Mouse (Mus musculus): ENCODE data around the gene Cacna1d. TPM values are rescaled to one million over a fixed set of nuclear protein-coding genes. Genes with fewer than 3 reads are reported as not detected.

The Cacna1d gene
- polyA plus RNA-seq, 1 experiment from 2014 or later = 2.6 TPM

DNA sequence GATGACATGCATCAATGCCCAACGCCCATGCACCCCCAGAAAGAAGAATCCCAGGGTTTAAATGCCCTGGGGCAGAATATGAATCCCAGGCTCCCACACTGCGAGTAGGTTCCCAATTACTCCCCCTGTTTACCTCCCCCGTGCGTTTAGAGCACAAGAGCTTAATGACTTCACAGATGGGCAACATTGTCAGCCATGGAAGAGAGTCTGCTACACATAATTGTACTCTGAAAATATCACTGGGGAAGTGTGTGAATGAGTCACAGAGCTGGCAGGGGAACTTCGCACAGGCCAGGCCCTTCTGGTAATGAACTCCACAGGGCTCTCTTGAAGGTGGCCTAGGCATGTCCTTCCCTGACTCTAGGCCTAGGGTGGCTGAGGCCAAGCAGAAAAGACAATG, 125.4 kb downstream of the Cacna1d start:
- H3K4me2 ChIP-seq (ENCODE audit: low read depth, low read length) = no peak overlapping the region
- WGBS = 73% methylated on average over 5 of the region's 5 CpGs
- no peaks in the 10 kb centered on the region for H3K27me3 ChIP-seq (replicated peaks; ENCODE audit: control insufficient read depth, insufficient read depth, low read length)
- H3K27ac ChIP-seq (ENCODE audit: low read length) = no peak overlapping the region
- no peaks in the 10 kb centered on the region for H3K36me3 ChIP-seq (ENCODE audit: control insufficient read depth, insufficient read depth, low read length)
- no peak for ATAC-seq
- H3K4me3 ChIP-seq (ENCODE audit: low read length) = no peak overlapping the region
- no peaks in the 10 kb centered on the region; the same call in 1 of the 2 replicates for H3K4me1 ChIP-seq (ENCODE audit: control insufficient read depth, insufficient read depth, low read length)
- H3K9ac ChIP-seq (ENCODE audit: low read depth, low read length) = no peak overlapping the region
- H3K9me3 ChIP-seq (ENCODE audit: control insufficient read depth, low read length) = no peaks in the 10 kb centered on the region

DNA sequence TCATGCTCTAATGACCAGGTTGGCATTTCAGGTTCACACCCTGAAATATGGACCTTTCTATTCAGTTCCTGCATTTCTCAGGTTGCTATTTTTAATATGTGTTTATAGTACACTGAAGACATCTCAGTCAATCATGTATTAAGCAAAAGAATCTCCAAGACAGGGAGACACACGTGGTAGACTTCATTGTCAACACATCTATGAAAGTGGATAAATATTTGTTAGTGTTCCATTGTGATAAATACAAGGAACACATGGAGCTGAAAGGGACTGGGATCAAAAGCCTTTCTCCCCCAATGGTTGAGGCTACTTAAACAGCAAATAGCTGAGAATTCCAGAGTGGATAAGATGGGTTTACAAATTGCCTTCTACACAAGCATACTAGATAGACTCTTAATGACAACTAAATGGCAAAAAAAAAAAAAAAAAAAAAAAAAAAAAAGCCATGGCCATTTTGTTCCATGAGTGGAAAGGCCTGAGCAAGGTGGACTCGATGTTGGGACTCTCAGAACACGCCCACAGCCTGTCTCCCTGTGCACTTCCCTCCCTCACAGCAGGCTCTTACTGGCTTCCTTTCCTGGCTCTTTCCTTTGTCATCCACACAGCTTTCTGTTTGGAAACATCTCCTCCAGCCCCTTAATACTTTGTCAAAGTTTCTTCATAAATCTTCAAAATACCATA, 127.6 kb downstream of the Cacna1d start:
- H3K4me3 ChIP-seq (ENCODE audit: low read length) = no peak overlapping the region
- H3K9ac ChIP-seq (ENCODE audit: low read depth, low read length) = no peak overlapping the region
- no peak overlapping the region for H3K27ac ChIP-seq (ENCODE audit: low read length)
- H3K36me3 ChIP-seq (ENCODE audit: control insufficient read depth, insufficient read depth, low read length) = no peaks in the 10 kb centered on the region
- WGBS = 50% methylated on average over 3 of the region's 3 CpGs
- ATAC-seq = no peak
- H3K27me3 ChIP-seq (replicated peaks; ENCODE audit: control insufficient read depth, insufficient read depth, low read length) = no peaks in the 10 kb centered on the region
- no peak overlapping the region for H3K4me2 ChIP-seq (ENCODE audit: low read depth, low read length)
- no peaks in the 10 kb centered on the region; the same call in 1 of the 2 replicates for H3K4me1 ChIP-seq (ENCODE audit: control insufficient read depth, insufficient read depth, low read length)
- H3K9me3 ChIP-seq (ENCODE audit: control insufficient read depth, low read length) = no peaks in the 10 kb centered on the region

DNA sequence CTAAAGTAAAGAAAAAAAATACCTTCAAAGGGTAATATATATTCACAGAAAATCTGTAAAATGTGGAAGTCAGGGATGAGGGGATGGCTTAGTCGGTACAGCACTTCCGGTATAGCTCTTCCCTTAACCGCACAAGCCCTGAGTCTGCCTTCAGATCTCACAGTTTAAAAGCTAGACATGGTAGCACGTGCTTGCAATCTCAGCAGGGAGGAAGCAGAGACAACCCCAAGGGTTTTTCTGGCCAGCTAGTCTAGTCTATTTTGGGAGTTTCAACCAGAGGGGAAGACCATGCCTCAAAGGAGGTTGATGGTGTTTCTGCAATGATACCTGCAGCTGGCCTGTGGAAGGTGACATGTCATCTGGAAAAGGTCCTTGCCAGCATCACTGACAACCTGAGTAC, 128.9 kb downstream of the Cacna1d start:
- no peak for ATAC-seq
- Histone ChIP-seq H3K4me3 (ENCODE audit: low read length) (no peak overlapping the region), H3K4me1 (ENCODE audit: control insufficient read depth, insufficient read depth, low read length) (no peaks in the 10 kb centered on the region; the same call in 1 of the 2 replicates), H3K9ac (ENCODE audit: low read depth, low read length) (no peak overlapping the region), H3K9me3 (ENCODE audit: control insufficient read depth, low read length) (no peaks in the 10 kb centered on the region), H3K27ac (ENCODE audit: low read length) (0 out of 2 replicates have a peak overlapping the region, but pooled peaks have one; percentile 11), H3K27me3 (replicated peaks; ENCODE audit: control insufficient read depth, insufficient read depth, low read length) (no peaks in the 10 kb centered on the region), H3K36me3 (ENCODE audit: control insufficient read depth, insufficient read depth, low read length) (no peaks in the 10 kb centered on the region), H3K4me2 (ENCODE audit: low read depth, low read length) (no peak overlapping the region)
- WGBS = 81% methylated on average over 4 of the region's 4 CpGs

DNA sequence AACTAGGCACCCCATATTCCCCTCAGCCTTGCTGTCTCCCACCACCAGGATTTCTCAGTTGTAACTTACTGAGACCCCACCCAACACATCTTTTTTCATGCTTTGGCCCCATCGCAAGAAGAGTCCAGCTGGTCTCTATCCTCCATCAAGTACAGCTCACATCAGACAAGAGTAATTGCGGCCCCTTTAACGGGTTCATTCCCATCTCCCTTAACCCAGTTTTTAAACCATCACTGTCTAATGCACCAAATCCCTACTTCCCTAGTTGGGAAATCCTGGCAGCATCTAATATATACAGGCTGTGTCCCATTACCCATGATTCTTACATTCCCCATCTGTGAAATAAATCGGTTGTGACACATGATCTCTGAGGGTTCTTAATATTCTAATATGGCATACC, 130.8 kb downstream of the Cacna1d start:
- ATAC-seq = no peak
- Histone ChIP-seq H3K27me3 (replicated peaks; ENCODE audit: control insufficient read depth, insufficient read depth, low read length) (no peaks in the 10 kb centered on the region), H3K4me2 (ENCODE audit: low read depth, low read length) (no peak overlapping the region), H3K4me3 (ENCODE audit: low read length) (no peak overlapping the region), H3K36me3 (ENCODE audit: control insufficient read depth, insufficient read depth, low read length) (no peaks in the 10 kb centered on the region), H3K9me3 (ENCODE audit: control insufficient read depth, low read length) (no peaks in the 10 kb centered on the region), H3K4me1 (ENCODE audit: control insufficient read depth, insufficient read depth, low read length) (no peaks in the 10 kb centered on the region; the same call in 1 of the 2 replicates), H3K27ac (ENCODE audit: low read length) (no peak overlapping the region), H3K9ac (ENCODE audit: low read depth, low read length) (no peak overlapping the region)
- WGBS = 63% methylated on average over 4 of the region's 4 CpGs

DNA sequence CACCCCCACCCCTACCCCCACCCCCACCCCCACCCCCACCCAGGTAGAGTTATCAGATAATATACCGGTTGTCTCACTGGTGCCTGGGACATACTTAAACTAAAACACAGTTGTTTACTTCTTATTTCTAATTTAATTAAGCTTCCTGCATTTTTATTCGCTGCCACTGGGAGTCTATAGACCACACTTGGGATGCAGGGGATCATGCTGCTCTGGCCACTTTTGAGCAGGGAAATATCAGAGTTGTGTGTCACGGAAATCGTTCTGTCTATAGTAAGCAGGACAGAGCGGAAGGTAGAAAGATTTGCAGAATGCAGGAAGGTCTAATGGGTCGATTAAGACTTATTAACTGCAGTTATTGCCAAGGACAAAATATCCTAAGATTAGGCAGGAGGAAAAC, 131.3 kb downstream of the Cacna1d start:
- H3K4me1 ChIP-seq (ENCODE audit: control insufficient read depth, insufficient read depth, low read length) = no peaks in the 10 kb centered on the region; the same call in 1 of the 2 replicates
- H3K4me2 ChIP-seq (ENCODE audit: low read depth, low read length) = no peak overlapping the region
- no peak overlapping the region for H3K27ac ChIP-seq (ENCODE audit: low read length)
- no peaks in the 10 kb centered on the region for H3K36me3 ChIP-seq (ENCODE audit: control insufficient read depth, insufficient read depth, low read length)
- no peaks in the 10 kb centered on the region for H3K27me3 ChIP-seq (replicated peaks; ENCODE audit: control insufficient read depth, insufficient read depth, low read length)
- no peak for ATAC-seq
- H3K9me3 ChIP-seq (ENCODE audit: control insufficient read depth, low read length) = no peaks in the 10 kb centered on the region
- WGBS = 63% methylated on average over 6 of the region's 6 CpGs
- no peak overlapping the region for H3K4me3 ChIP-seq (ENCODE audit: low read length)
- H3K9ac ChIP-seq (ENCODE audit: low read depth, low read length) = no peak overlapping the region

DNA sequence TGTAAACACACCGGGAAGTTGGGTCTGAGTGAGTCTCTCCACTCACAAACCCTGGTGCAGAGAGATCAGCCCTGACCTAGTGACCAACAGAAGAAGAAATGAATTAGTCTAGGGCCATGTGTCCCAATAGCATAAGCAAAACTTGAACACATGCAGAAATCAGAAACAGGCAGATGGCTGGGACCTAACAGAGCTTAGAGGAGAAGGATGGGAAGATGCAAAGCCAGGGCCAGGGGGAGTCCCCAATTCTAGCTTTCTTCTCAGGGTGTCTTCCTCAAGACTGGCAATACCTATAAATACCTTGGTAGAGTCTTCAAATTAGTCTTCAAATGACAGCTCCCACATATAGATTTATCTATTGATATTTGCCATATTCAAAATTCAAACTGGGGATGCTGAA, 133.2 kb downstream of the Cacna1d start:
- Histone ChIP-seq H3K9me3 (ENCODE audit: control insufficient read depth, low read length) (no peaks in the 10 kb centered on the region), H3K27ac (ENCODE audit: low read length) (no peak overlapping the region), H3K4me2 (ENCODE audit: low read depth, low read length) (no peak overlapping the region), H3K9ac (ENCODE audit: low read depth, low read length) (no peak overlapping the region), H3K4me1 (ENCODE audit: control insufficient read depth, insufficient read depth, low read length) (peaks cover 4% of the 10 kb centered on the region; the same call in 1 of the 2 replicates), H3K36me3 (ENCODE audit: control insufficient read depth, insufficient read depth, low read length) (no peaks in the 10 kb centered on the region), H3K4me3 (ENCODE audit: low read length) (no peak overlapping the region), H3K27me3 (replicated peaks; ENCODE audit: control insufficient read depth, insufficient read depth, low read length) (peaks cover 5% of the 10 kb centered on the region; the same call in 1 of the 2 replicates)
- no peak for ATAC-seq
- WGBS = 79% methylated on average over 1 of the region's 1 CpGs

DNA sequence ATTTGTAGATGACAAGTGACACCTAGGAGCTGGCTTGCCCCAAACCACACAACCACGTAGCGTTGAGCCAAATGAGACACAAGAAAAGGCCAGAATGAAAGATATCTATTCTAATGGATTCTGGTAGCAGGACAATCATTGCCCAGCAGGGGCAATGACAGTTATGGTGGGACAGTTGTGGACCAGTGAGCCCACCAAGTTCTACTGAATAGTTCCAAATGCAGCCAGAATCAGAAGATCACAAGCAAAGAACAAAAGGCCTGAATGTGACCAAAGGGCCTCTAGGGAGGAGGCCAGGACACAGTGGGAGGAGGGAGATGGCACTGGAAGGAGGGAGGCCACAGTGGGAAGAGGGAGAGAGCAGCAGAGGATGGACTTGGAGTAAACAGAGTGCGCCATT, 134.8 kb downstream of the Cacna1d start:
- Histone ChIP-seq H3K27me3 (replicated peaks; ENCODE audit: control insufficient read depth, insufficient read depth, low read length) (peaks cover 9% of the 10 kb centered on the region; the same call in 1 of the 2 replicates), H3K27ac (ENCODE audit: low read length) (no peak overlapping the region), H3K4me3 (ENCODE audit: low read length) (no peak overlapping the region), H3K9me3 (ENCODE audit: control insufficient read depth, low read length) (no peaks in the 10 kb centered on the region), H3K36me3 (ENCODE audit: control insufficient read depth, insufficient read depth, low read length) (no peaks in the 10 kb centered on the region), H3K9ac (ENCODE audit: low read depth, low read length) (no peak overlapping the region), H3K4me2 (ENCODE audit: low read depth, low read length) (no peak overlapping the region), H3K4me1 (ENCODE audit: control insufficient read depth, insufficient read depth, low read length) (peaks cover 12% of the 10 kb centered on the region; the same call in 1 of the 2 replicates)
- no peak for ATAC-seq
- 89% methylated on average over 3 of the region's 3 CpGs for WGBS

DNA sequence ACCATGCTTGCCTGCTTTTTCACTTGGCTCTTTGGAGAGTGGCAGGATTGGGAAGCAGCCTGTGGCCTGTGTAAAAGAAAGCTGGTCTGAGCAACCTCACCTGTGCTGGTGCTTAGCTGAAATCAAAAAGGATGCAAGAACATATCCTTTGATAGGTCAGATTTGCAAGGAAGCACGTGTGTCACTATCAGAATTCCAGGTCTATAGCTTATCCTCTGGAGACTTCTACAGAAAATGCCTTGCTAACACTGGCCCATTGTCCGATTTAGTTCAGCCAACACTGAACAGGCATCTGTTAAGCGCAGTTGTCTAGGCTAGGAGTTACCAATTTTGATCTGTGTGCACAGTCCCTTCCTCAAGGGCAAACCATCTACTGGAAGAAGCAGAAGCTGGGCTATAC, 136.5 kb downstream of the Cacna1d start:
- no peak overlapping the region for H3K27ac ChIP-seq (ENCODE audit: low read length)
- peaks cover 9% of the 10 kb centered on the region; the same call in 1 of the 2 replicates for H3K27me3 ChIP-seq (replicated peaks; ENCODE audit: control insufficient read depth, insufficient read depth, low read length)
- WGBS = 71% methylated on average over 3 of the region's 3 CpGs
- ATAC-seq = no peak
- no peak overlapping the region for H3K4me3 ChIP-seq (ENCODE audit: low read length)
- H3K4me2 ChIP-seq (ENCODE audit: low read depth, low read length) = no peak overlapping the region
- H3K36me3 ChIP-seq (ENCODE audit: control insufficient read depth, insufficient read depth, low read length) = no peaks in the 10 kb centered on the region
- H3K9ac ChIP-seq (ENCODE audit: low read depth, low read length) = no peak overlapping the region
- no peaks in the 10 kb centered on the region for H3K9me3 ChIP-seq (ENCODE audit: control insufficient read depth, low read length)
- peaks cover 16% of the 10 kb centered on the region; the same call in 1 of the 2 replicates for H3K4me1 ChIP-seq (ENCODE audit: control insufficient read depth, insufficient read depth, low read length)

DNA sequence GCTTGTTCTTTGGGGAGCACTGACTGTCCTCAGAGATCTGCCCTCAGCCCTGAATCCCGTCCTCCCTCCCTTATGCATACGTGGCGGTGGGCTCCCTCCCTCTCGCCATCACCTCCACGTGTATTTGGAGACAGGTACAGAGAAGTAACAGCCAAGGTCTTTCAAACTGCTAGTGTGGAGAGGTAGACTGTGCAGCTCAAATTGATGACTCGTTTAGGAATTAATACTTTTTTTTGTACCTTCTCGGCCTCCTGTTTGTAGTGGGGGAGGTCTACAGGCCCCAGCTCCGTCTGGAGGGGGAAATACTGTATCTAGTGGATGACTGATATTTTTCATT, 137.2 kb downstream of the Cacna1d start:
- peak overlapping the region; percentile 91 for H3K4me2 ChIP-seq (ENCODE audit: low read depth, low read length)
- peak overlapping the region; percentile 68 for H3K4me3 ChIP-seq (ENCODE audit: low read length)
- 12% methylated on average over 8 of the region's 8 CpGs for WGBS
- no peaks in the 10 kb centered on the region for H3K9me3 ChIP-seq (ENCODE audit: control insufficient read depth, low read length)
- H3K27ac ChIP-seq (ENCODE audit: low read length) = 0 out of 2 replicates have a peak overlapping the region, but pooled peaks have one; percentile 51
- peaks cover 18% of the 10 kb centered on the region for H3K4me1 ChIP-seq (ENCODE audit: control insufficient read depth, insufficient read depth, low read length)
- ATAC-seq = peak; percentile 12; the same call in 1 of the 2 replicates
- H3K9ac ChIP-seq (ENCODE audit: low read depth, low read length) = peak overlapping the region; percentile 81
- H3K36me3 ChIP-seq (ENCODE audit: control insufficient read depth, insufficient read depth, low read length) = no peaks in the 10 kb centered on the region
- peaks cover 9% of the 10 kb centered on the region; the same call in 1 of the 2 replicates for H3K27me3 ChIP-seq (replicated peaks; ENCODE audit: control insufficient read depth, insufficient read depth, low read length)
